Mouse (Mus musculus): Measurements from ENCODE around the gene 9130023H24Rik. TPM values are rescaled to one million over a fixed set of nuclear protein-coding genes. Genes with fewer than 3 reads are reported as not detected.

The 9130023H24Rik gene
- polyA plus RNA-seq, 1 experiment from 2014 or later = 4.9 TPM

DNA sequence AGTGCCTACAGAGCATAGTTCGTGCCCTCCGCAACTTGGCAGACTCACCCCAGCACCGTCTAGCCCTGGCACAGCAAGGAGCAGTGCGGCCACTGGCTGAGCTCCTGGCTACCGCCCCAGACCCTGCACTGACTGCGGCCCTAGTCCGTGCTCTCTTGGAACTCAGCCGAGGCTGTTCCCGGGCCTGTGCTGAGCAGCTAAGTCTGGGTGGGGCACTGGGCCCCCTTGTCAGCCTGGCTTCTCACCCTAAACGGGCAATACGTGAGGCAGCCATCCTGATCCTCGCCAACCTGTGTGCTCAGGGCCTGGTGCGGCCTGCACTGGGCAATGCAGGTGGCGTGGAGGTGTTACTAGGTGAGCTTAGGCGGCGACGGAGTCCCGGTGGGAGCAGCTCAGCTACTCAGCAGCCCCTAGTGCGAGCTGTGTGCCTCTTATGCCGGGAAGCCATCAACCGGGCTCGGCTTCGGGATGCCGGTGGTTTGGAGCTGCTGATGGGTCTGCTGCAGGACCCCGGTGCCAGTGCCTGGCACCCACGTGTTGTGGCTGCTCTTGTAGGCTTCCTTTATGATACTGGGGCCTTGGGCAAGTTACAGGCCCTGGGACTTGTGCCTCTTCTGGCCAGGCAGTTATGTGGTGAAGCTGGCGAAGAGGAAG, 2.4 kb upstream of the 9130023H24Rik start:
- no peak for ATAC-seq (replicated peaks; ENCODE audit: extremely low read depth, insufficient read depth, low FRiP score)
- Histone ChIP-seq H3K9ac (ENCODE audit: low read length) (no peak overlapping the region), H3K36me3 (ENCODE audit: control insufficient read depth, insufficient read depth) (peaks cover 29% of the 10 kb centered on the region)

DNA sequence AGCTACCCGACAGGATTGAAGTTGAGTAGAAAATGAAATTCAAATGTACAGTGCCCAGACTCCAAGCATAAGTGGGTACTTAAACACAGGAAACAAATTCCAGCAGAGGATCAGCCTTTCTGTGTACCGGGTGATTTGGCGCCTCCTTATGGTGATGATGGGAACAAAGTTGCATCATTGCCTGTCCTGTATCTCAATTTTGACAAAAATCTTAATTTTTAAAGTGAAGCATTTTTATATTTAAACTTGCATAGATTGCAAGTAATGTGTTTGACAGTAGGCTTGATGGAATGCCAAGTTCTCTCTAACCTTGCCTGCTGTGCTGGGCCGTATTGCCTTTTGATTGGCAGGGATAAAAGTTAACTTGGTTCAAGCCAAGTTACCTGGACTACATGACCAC, 1.2 kb upstream of the 9130023H24Rik start:
- peaks cover 15% of the 10 kb centered on the region for H3K4me1 ChIP-seq (ENCODE audit: control insufficient read depth, insufficient read depth, low read length)
- 23% methylated on average over 4 of the region's 4 CpGs for WGBS
- H3K4me3 ChIP-seq (ENCODE audit: low read length) = peak overlapping the region; percentile 86
- peaks cover 20% of the 10 kb centered on the region for H3K36me3 ChIP-seq (ENCODE audit: control insufficient read depth, insufficient read depth)
- ATAC-seq (replicated peaks; ENCODE audit: extremely low read depth, insufficient read depth, low FRiP score) = no peak
- H3K27ac ChIP-seq (ENCODE audit: low read length) = peak overlapping the region; percentile 78
- H3K9me3 ChIP-seq (replicated peaks; ENCODE audit: control insufficient read depth, low read length) = no peaks in the 10 kb centered on the region
- H3K27me3 ChIP-seq (ENCODE audit: control insufficient read depth, insufficient read depth, low read length) = no peaks in the 10 kb centered on the region
- H3K4me2 ChIP-seq (ENCODE audit: low read depth, low read length) = peak overlapping the region; percentile 72
- H3K9ac ChIP-seq (ENCODE audit: low read length) = peak overlapping the region; percentile 57

More for the DNA sequence above, 2.4 kb upstream of the 9130023H24Rik start:
- Histone ChIP-seq H3K4me3 (ENCODE audit: low read length) (no peak overlapping the region), H3K4me1 (ENCODE audit: control insufficient read depth, insufficient read depth, low read length) (peaks cover 15% of the 10 kb centered on the region), H3K4me2 (ENCODE audit: low read depth, low read length) (no peak overlapping the region), H3K27ac (ENCODE audit: low read length) (no peak overlapping the region), H3K27me3 (ENCODE audit: control insufficient read depth, insufficient read depth, low read length) (no peaks in the 10 kb centered on the region), H3K9me3 (replicated peaks; ENCODE audit: control insufficient read depth, low read length) (no peaks in the 10 kb centered on the region)
- WGBS = 91% methylated on average over 27 of the region's 27 CpGs

DNA sequence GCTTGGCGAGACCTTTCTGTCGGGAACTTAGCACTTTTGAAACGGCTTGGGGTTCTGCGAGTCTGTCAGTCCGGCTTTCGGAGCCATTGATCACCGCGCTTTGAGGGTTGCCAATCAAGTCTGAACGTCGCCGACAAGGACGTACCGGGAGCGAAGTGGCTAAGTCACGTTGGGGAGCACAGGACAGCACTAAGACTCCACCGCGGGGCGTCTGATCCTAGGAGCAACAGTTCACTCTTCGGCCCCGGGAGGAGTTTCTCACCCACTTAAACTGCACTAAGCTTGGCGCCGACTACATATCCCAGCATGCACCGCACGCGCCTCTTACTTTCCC, 271 bp downstream of the 9130023H24Rik start:
- Histone ChIP-seq H3K27me3 (ENCODE audit: control insufficient read depth, insufficient read depth, low read length) (no peaks in the 10 kb centered on the region), H3K4me1 (ENCODE audit: control insufficient read depth, insufficient read depth, low read length) (peaks cover 15% of the 10 kb centered on the region), H3K9me3 (replicated peaks; ENCODE audit: control insufficient read depth, low read length) (no peaks in the 10 kb centered on the region), H3K4me3 (ENCODE audit: low read length) (peak overlapping the region; percentile 86), H3K36me3 (ENCODE audit: control insufficient read depth, insufficient read depth) (peaks cover 18% of the 10 kb centered on the region), H3K4me2 (ENCODE audit: low read depth, low read length) (peak overlapping the region; percentile 78), H3K9ac (ENCODE audit: low read length) (peak overlapping the region; percentile 89), H3K27ac (ENCODE audit: low read length) (peak overlapping the region; percentile 99)
- 0% methylated on average over 25 of the region's 25 CpGs for WGBS
- no peak for ATAC-seq (replicated peaks; ENCODE audit: extremely low read depth, insufficient read depth, low FRiP score)

DNA sequence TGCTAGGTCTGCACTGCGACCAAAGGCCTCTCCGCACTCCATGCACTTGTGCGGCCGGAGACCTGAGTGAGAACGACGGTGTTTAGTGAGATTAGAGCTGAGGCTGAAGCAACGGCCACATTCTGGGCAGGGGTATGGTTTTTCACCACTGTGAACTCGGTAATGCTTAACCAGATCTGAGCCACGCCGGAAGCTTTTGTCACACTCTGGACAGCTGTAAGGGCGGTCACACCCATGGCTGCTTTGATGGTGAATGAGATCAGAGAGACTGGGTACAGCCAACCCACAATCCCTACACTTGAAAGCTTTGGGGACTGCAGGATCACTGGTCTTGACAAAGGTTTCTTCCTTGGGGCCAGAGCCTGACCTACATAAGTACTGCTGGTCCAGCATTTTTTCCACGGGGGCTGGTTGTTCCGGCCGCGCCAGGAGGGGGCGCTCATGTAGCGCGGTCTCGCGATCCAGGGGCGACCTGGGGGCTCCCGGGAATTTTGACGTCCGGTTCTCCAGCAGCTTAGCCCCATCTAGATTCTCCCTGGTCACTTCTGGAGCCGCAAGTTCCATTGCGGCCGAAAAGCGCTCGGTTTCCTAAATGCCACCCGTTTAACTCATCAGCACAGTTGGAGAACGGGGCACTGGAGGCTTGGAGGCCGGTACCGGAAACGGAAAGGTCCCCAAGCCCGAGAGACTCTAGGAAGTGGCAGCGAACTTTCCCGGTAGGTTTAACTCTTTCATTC, 807 bp downstream of the 9130023H24Rik start, which contains the start of gene Armc5:
TSS of gene Armc5 (plus strand) at position 487 of the 737 bp plus-strand sequence.
- Histone ChIP-seq H3K4me1 (ENCODE audit: control insufficient read depth, insufficient read depth, low read length) (peaks cover 15% of the 10 kb centered on the region), H3K9me3 (replicated peaks; ENCODE audit: control insufficient read depth, low read length) (no peaks in the 10 kb centered on the region), H3K27ac (ENCODE audit: low read length) (peak within 1 kb of the TSS; percentile 99), H3K9ac (ENCODE audit: low read length) (peak within 1 kb of the TSS; percentile 89), H3K4me2 (ENCODE audit: low read depth, low read length) (peak within 1 kb of the TSS; percentile 78), H3K36me3 (ENCODE audit: control insufficient read depth, insufficient read depth) (peaks cover 13% of the 10 kb centered on the region), H3K4me3 (ENCODE audit: low read length) (peak within 1 kb of the TSS; percentile 86), H3K27me3 (ENCODE audit: control insufficient read depth, insufficient read depth, low read length) (no peaks in the 10 kb centered on the region)
- ATAC-seq (replicated peaks; ENCODE audit: extremely low read depth, insufficient read depth, low FRiP score) = no peak; the same call in 1 of the 2 replicates
- 24% methylated on average over 37 of the region's 37 CpGs for WGBS

DNA sequence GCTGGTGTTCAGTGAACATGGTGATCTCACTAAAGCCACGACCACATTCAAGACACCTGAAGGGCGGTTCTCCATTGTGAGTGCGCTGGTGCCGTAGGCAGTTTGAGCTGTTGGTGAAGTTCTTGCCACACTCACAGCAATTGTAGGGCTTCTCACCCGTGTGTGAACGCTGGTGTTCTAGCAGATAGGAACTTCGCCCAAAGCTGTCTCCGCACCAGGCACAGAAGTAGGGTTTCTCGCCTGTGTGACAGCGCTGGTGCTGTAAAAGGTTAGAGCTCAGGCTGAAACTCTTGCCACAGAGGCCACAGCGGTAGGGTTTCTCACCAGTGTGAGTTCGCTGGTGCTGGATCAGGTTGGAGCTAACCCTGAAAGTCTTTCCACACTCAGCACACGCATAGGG, 1.4 kb downstream of the 9130023H24Rik start:
- Histone ChIP-seq H3K27me3 (ENCODE audit: control insufficient read depth, insufficient read depth, low read length) (no peaks in the 10 kb centered on the region), H3K4me3 (ENCODE audit: low read length) (no peak overlapping the region), H3K9ac (ENCODE audit: low read length) (peak overlapping the region; percentile 89), H3K4me2 (ENCODE audit: low read depth, low read length) (peak overlapping the region; percentile 78), H3K9me3 (replicated peaks; ENCODE audit: control insufficient read depth, low read length) (no peaks in the 10 kb centered on the region; the same call in 1 of the 2 replicates), H3K4me1 (ENCODE audit: control insufficient read depth, insufficient read depth, low read length) (peaks cover 15% of the 10 kb centered on the region), H3K27ac (ENCODE audit: low read length) (no peak overlapping the region), H3K36me3 (ENCODE audit: control insufficient read depth, insufficient read depth) (peaks cover 9% of the 10 kb centered on the region)
- no peak for ATAC-seq (replicated peaks; ENCODE audit: extremely low read depth, insufficient read depth, low FRiP score)
- WGBS = 91% methylated on average over 13 of the region's 13 CpGs

DNA sequence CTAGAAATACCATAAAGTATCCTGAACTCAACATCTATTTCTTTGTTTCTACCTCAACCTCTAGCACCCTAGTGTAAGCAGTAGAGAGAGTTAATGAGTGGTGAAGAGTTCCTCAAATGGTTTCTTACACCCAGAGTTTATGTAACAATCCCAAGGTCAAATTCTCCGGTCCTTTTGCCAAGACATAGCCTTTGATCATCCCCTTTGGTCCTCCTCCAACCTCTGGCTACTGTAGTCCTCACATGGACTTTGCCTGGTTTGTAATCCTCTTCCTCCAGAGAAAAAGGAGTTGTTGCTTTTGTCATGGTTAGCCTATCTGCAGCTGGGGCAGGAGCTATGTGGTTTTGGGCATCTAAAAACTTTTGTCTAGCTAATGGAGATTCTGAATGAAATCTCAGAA, 2.4 kb downstream of the 9130023H24Rik start:
- Histone ChIP-seq H3K4me1 (ENCODE audit: control insufficient read depth, insufficient read depth, low read length) (peaks cover 15% of the 10 kb centered on the region), H3K36me3 (ENCODE audit: control insufficient read depth, insufficient read depth) (peaks cover 6% of the 10 kb centered on the region), H3K9ac (ENCODE audit: low read length) (no peak overlapping the region), H3K27ac (ENCODE audit: low read length) (no peak overlapping the region), H3K27me3 (ENCODE audit: control insufficient read depth, insufficient read depth, low read length) (no peaks in the 10 kb centered on the region), H3K4me2 (ENCODE audit: low read depth, low read length) (no peak overlapping the region), H3K4me3 (ENCODE audit: low read length) (no peak overlapping the region), H3K9me3 (replicated peaks; ENCODE audit: control insufficient read depth, low read length) (no peaks in the 10 kb centered on the region; the same call in 1 of the 2 replicates)
- WGBS = 75% methylated on average over 1 of the region's 1 CpGs
- ATAC-seq (replicated peaks; ENCODE audit: extremely low read depth, insufficient read depth, low FRiP score) = no peak

DNA sequence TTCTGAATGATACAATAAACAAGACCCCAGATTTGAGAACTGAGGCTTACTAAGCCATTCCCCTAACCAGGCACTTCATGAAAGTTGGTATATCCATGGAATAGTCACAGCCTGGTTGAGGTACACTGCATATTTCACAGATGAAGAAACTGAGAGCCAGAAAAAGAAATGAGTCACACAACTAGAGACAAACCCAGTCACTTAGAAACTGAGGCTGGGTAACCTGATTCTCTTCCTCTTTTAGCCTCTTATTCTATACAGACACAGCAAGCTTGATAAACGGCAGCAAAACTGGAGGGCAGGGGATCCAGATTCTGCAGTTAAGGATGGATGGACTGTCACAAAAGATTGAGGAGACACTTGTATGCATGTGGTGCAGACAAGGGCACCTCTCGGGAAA, 3.0 kb downstream of the 9130023H24Rik start:
- Histone ChIP-seq H3K27ac (ENCODE audit: low read length) (no peak overlapping the region), H3K4me1 (ENCODE audit: control insufficient read depth, insufficient read depth, low read length) (peaks cover 15% of the 10 kb centered on the region), H3K27me3 (ENCODE audit: control insufficient read depth, insufficient read depth, low read length) (no peaks in the 10 kb centered on the region), H3K9me3 (replicated peaks; ENCODE audit: control insufficient read depth, low read length) (no peaks in the 10 kb centered on the region; the same call in 1 of the 2 replicates), H3K36me3 (ENCODE audit: control insufficient read depth, insufficient read depth) (no peaks in the 10 kb centered on the region; the same call in none of the 2 replicates), H3K9ac (ENCODE audit: low read length) (no peak overlapping the region), H3K4me3 (ENCODE audit: low read length) (no peak overlapping the region), H3K4me2 (ENCODE audit: low read depth, low read length) (no peak overlapping the region)
- WGBS = 86% methylated on average over 2 of the region's 2 CpGs
- no peak for ATAC-seq (replicated peaks; ENCODE audit: extremely low read depth, insufficient read depth, low FRiP score)

DNA sequence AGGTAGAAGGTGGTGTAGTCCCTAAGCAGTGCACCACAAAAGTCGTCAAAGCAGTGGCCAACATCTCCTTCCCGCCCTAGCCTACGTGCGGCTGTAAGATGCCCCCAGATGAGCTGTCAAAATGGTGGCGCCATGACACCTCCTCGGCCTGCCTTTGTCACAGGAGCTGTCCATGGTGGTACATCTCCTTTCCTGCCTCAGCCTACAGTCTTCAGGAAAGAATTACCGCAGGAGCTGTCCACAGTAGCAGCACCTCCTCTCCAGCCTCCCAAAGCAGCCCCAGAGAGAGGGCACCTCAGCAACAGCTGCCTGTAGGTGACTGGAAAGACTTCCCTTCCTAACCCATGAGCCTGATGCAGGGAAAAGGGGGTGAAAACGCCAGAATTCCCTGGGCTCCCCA, 6.1 kb downstream of the 9130023H24Rik start:
- H3K9ac ChIP-seq (ENCODE audit: low read length) = no peak overlapping the region
- no peaks in the 10 kb centered on the region; the same call in 1 of the 2 replicates for H3K9me3 ChIP-seq (replicated peaks; ENCODE audit: control insufficient read depth, low read length)
- peaks cover 2% of the 10 kb centered on the region for H3K4me1 ChIP-seq (ENCODE audit: control insufficient read depth, insufficient read depth, low read length)
- H3K27me3 ChIP-seq (ENCODE audit: control insufficient read depth, insufficient read depth, low read length) = no peaks in the 10 kb centered on the region
- no peak overlapping the region for H3K27ac ChIP-seq (ENCODE audit: low read length)
- WGBS = 30% methylated on average over 8 of the region's 8 CpGs
- H3K36me3 ChIP-seq (ENCODE audit: control insufficient read depth, insufficient read depth) = no peaks in the 10 kb centered on the region
- no peak overlapping the region for H3K4me3 ChIP-seq (ENCODE audit: low read length)
- no peak; the same call in 1 of the 2 replicates for ATAC-seq (replicated peaks; ENCODE audit: extremely low read depth, insufficient read depth, low FRiP score)
- H3K4me2 ChIP-seq (ENCODE audit: low read depth, low read length) = no peak overlapping the region

DNA sequence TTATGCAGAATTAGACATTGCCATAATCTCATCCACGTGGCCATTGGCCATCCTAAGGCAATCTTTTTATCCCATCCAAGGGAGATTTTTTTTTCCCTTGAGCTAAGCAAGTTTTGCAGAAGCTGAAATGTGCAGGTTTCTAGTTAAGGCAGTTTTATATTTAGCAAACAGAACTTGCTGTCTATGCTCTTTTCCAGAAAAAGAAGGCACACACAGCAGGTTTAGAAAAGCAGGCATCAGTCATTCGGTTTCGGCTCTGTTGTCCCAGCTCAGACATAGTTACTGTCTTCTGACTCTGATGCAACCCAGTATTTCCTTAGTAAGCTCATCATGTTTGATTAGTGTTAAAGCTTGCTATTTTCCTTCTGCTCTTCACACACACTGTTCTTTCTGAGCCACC, 16.9 kb downstream of the 9130023H24Rik start:
- H3K4me3 ChIP-seq (ENCODE audit: low read length) = no peak overlapping the region
- no peak overlapping the region for H3K9ac ChIP-seq (ENCODE audit: low read length)
- no peaks in the 10 kb centered on the region for H3K4me1 ChIP-seq (ENCODE audit: control insufficient read depth, insufficient read depth, low read length)
- ATAC-seq (replicated peaks; ENCODE audit: extremely low read depth, insufficient read depth, low FRiP score) = no peak
- H3K27ac ChIP-seq (ENCODE audit: low read length) = no peak overlapping the region
- WGBS = 88% methylated on average over 3 of the region's 3 CpGs
- H3K4me2 ChIP-seq (ENCODE audit: low read depth, low read length) = no peak overlapping the region
- no peaks in the 10 kb centered on the region for H3K36me3 ChIP-seq (ENCODE audit: control insufficient read depth, insufficient read depth)
- no peaks in the 10 kb centered on the region for H3K9me3 ChIP-seq (replicated peaks; ENCODE audit: control insufficient read depth, low read length)
- H3K27me3 ChIP-seq (ENCODE audit: control insufficient read depth, insufficient read depth, low read length) = no peaks in the 10 kb centered on the region
